Mouse (Mus musculus): Measurements from ENCODE around the gene Ssh1. TPM values are rescaled to one million over a fixed set of nuclear protein-coding genes. Genes with fewer than 3 reads are reported as not detected.

Gene Ssh1
- polyA plus RNA-seq, 1 experiment, result 3.3 TPM

- Histone ChIP-seq H3K4me3 (replicated peaks) (no peak overlapping the region), H3K4me1 (ENCODE audit: control insufficient read depth) (peaks cover 3% of the 10 kb centered on the region), H3K9me3 (ENCODE audit: control insufficient read depth, low read length) (peaks cover 12% of the 10 kb centered on the region; the same call in 1 of the 2 replicates), H3K36me3 (ENCODE audit: control insufficient read depth) (no peaks in the 10 kb centered on the region), H3K27me3 (ENCODE audit: control insufficient read depth) (peaks cover 6% of the 10 kb centered on the region)
- TF ChIP-seq GATA1 (IDR thresholded peaks at IDR 0.05; ENCODE audit: low read length), result no peak
- TF ChIP-seq TAL1 (IDR thresholded peaks at IDR 0.05; ENCODE audit: low read length), result no peak
Observed at GRCm38 (mm10) chr5:114027217-114027944, 33.7 kb upstream of the Ssh1 start.

GRCm38 (mm10) chr5:114024885-114025284, 31.2 kb upstream of the Ssh1 start:
- TF ChIP-seq TAL1 (IDR thresholded peaks at IDR 0.05; ENCODE audit: low read length) (no peak), GATA1 (IDR thresholded peaks at IDR 0.05; ENCODE audit: low read length) (no peak)
- no peaks in the 10 kb centered on the region for H3K36me3 ChIP-seq (ENCODE audit: control insufficient read depth)
- peaks cover 6% of the 10 kb centered on the region for H3K27me3 ChIP-seq (ENCODE audit: control insufficient read depth)
- H3K4me3 ChIP-seq (replicated peaks), result no peak overlapping the region
- no peaks in the 10 kb centered on the region for H3K9me3 ChIP-seq (ENCODE audit: control insufficient read depth, low read length)
- H3K4me1 ChIP-seq (ENCODE audit: control insufficient read depth), result peaks cover 7% of the 10 kb centered on the region

- Histone ChIP-seq H3K9me3 (ENCODE audit: control insufficient read depth, low read length) (no peaks in the 10 kb centered on the region), H3K4me3 (replicated peaks) (no peak overlapping the region), H3K4me1 (ENCODE audit: control insufficient read depth) (peaks cover 7% of the 10 kb centered on the region), H3K36me3 (ENCODE audit: control insufficient read depth) (no peaks in the 10 kb centered on the region), H3K27me3 (ENCODE audit: control insufficient read depth) (peaks cover 6% of the 10 kb centered on the region)
- TF ChIP-seq GATA1 (IDR thresholded peaks at IDR 0.05; ENCODE audit: low read length), result no peak
Observed at GRCm38 (mm10) chr5:114024390-114024789, 30.7 kb upstream of the Ssh1 start.

GRCm38 (mm10) chr5:114015121-114015520, 21.4 kb upstream of the Ssh1 start:
- no peak for TF ChIP-seq TAL1 (IDR thresholded peaks at IDR 0.05; ENCODE audit: low read length)
- no peak for TF ChIP-seq GATA1 (IDR thresholded peaks at IDR 0.05; ENCODE audit: low read length)
- H3K36me3 ChIP-seq (ENCODE audit: control insufficient read depth), result no peaks in the 10 kb centered on the region
- no peak overlapping the region for H3K4me3 ChIP-seq (replicated peaks)
- peaks cover 2% of the 10 kb centered on the region; the same call in 1 of the 2 replicates for H3K4me1 ChIP-seq (ENCODE audit: control insufficient read depth)
- peaks cover 3% of the 10 kb centered on the region; the same call in 1 of the 2 replicates for H3K27me3 ChIP-seq (ENCODE audit: control insufficient read depth)
- no peaks in the 10 kb centered on the region for H3K9me3 ChIP-seq (ENCODE audit: control insufficient read depth, low read length)

GRCm38 (mm10) chr5:114009049-114009448, 15.4 kb upstream of the Ssh1 start:
- Histone ChIP-seq H3K27me3 (ENCODE audit: control insufficient read depth) (peaks cover 5% of the 10 kb centered on the region), H3K36me3 (ENCODE audit: control insufficient read depth) (no peaks in the 10 kb centered on the region), H3K4me3 (replicated peaks) (no peak overlapping the region), H3K9me3 (ENCODE audit: control insufficient read depth, low read length) (no peaks in the 10 kb centered on the region), H3K4me1 (ENCODE audit: control insufficient read depth) (peaks cover 7% of the 10 kb centered on the region)
- TF ChIP-seq GATA1 (IDR thresholded peaks at IDR 0.05; ENCODE audit: low read length), result no peak
- no peak for TF ChIP-seq TAL1 (IDR thresholded peaks at IDR 0.05; ENCODE audit: low read length)

GRCm38 (mm10) chr5:114007753-114008453, 14.2 kb upstream of the Ssh1 start:
- Histone ChIP-seq H3K4me1 (ENCODE audit: control insufficient read depth) (peaks cover 14% of the 10 kb centered on the region), H3K36me3 (ENCODE audit: control insufficient read depth) (no peaks in the 10 kb centered on the region), H3K9me3 (ENCODE audit: control insufficient read depth, low read length) (no peaks in the 10 kb centered on the region), H3K27me3 (ENCODE audit: control insufficient read depth) (peaks cover 5% of the 10 kb centered on the region), H3K4me3 (replicated peaks) (no peak overlapping the region)
- no peak for TF ChIP-seq GATA1 (IDR thresholded peaks at IDR 0.05; ENCODE audit: low read length)
- TF ChIP-seq TAL1 (IDR thresholded peaks at IDR 0.05; ENCODE audit: low read length), result no peak

- Histone ChIP-seq H3K4me3 (replicated peaks) (no peak overlapping the region), H3K27me3 (ENCODE audit: control insufficient read depth) (peaks cover 5% of the 10 kb centered on the region), H3K9me3 (ENCODE audit: control insufficient read depth, low read length) (no peaks in the 10 kb centered on the region), H3K36me3 (ENCODE audit: control insufficient read depth) (no peaks in the 10 kb centered on the region), H3K4me1 (ENCODE audit: control insufficient read depth) (peaks cover 17% of the 10 kb centered on the region)
- TF ChIP-seq GATA1 (IDR thresholded peaks at IDR 0.05; ENCODE audit: low read length), result no peak
- TF ChIP-seq TAL1 (IDR thresholded peaks at IDR 0.05; ENCODE audit: low read length), result no peak
Observed at GRCm38 (mm10) chr5:114006974-114007373, 13.3 kb upstream of the Ssh1 start.

- Histone ChIP-seq H3K4me1 (ENCODE audit: control insufficient read depth) (peaks cover 17% of the 10 kb centered on the region), H3K9me3 (ENCODE audit: control insufficient read depth, low read length) (peaks cover 2% of the 10 kb centered on the region), H3K4me3 (replicated peaks) (no peak overlapping the region), H3K36me3 (ENCODE audit: control insufficient read depth) (no peaks in the 10 kb centered on the region), H3K27me3 (ENCODE audit: control insufficient read depth) (peaks cover 5% of the 10 kb centered on the region)
- no peak for TF ChIP-seq TAL1 (IDR thresholded peaks at IDR 0.05; ENCODE audit: low read length)
- no peak for TF ChIP-seq GATA1 (IDR thresholded peaks at IDR 0.05; ENCODE audit: low read length)
Observed at GRCm38 (mm10) chr5:114005100-114005499, 11.4 kb upstream of the Ssh1 start.

GRCm38 (mm10) chr5:114004573-114004972, 10.9 kb upstream of the Ssh1 start:
- TF ChIP-seq GATA1 (IDR thresholded peaks at IDR 0.05; ENCODE audit: low read length) (no peak), TAL1 (IDR thresholded peaks at IDR 0.05; ENCODE audit: low read length) (no peak)
- peaks cover 3% of the 10 kb centered on the region for H3K27me3 ChIP-seq (ENCODE audit: control insufficient read depth)
- peaks cover 2% of the 10 kb centered on the region for H3K9me3 ChIP-seq (ENCODE audit: control insufficient read depth, low read length)
- no peak overlapping the region for H3K4me3 ChIP-seq (replicated peaks)
- peaks cover 14% of the 10 kb centered on the region for H3K4me1 ChIP-seq (ENCODE audit: control insufficient read depth)
- no peaks in the 10 kb centered on the region for H3K36me3 ChIP-seq (ENCODE audit: control insufficient read depth)
